16 mouse cellular contexts compared by ENCODE assay signal in the genomic region with DNA sequence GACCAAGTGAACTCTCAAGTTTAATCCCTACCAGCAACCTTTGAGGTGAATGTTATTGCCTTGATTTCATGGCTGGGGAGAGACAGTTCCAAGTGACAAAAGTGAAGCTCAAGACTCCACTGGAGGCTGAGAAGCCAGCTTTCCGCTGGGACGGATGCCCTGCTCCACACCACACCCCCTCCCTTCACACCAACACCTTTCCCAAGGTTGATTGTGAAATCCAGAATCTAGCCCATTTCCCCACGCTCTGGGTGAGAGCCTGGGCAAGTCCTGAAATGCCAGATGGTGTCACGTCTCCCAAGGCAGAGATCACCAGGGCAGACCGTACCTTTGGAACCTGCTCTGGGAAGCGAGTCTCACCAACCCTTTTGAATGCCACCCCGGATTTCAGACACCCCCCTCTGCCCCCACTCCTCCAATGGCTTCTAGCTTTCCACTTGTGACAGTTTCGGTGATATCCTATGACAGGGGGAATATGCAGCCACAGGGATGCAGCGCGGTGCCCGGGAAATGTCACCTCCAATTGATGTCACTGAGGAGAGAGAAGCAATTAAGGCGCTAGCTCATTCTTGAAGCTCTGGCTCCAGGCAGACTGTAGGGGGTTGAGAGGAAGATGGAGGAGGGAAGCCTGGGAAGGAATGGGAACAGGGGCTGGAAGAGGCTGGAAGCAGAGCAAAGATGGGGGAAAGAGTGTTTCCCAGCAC.
DNase-seq lines count a peak whose midpoint lies in the region; ATAC-seq and TF ChIP-seq lines count a peak whose summit lies in the region.
"Had no signal": no experiment of that assay in that cellular context is flagged by ENCODE, and none has a peak within 500 bp of the region (broad histone marks: within the 10 kb centered on the region; RNA-seq: fewer than 3 reads in every experiment).

No protein-coding gene starts in this region.

- no peak for TF ChIP-seq CTCF in midbrain, postnatal 0 days (IDR thresholded peaks at IDR 0.05)
- TF ChIP-seq CTCF in layer of hippocampus, adult 2 months (conservative IDR thresholded peaks at IDR 0.05): no peak

- no peak for ATAC-seq in hindbrain, embryonic 14.5 days (ENCODE audit: low FRiP score)
- no peak for ATAC-seq in hindbrain, embryonic 12.5 days (ENCODE audit: low FRiP score)
- ATAC-seq in midbrain, embryonic 15.5 days (replicated peaks): 0 out of 2 replicates have a peak, but pooled peaks have one; percentile 45
- no peak for ATAC-seq in midbrain, embryonic 13.5 days
- ATAC-seq in midbrain, postnatal 0 days (ENCODE audit: low FRiP score): no peak
- ATAC-seq: lung, postnatal 0 days had no signal

- H3K4me3 ChIP-seq in hindbrain, embryonic 14.5 days (replicated peaks; ENCODE audit: low read length): no peak overlapping the region
- H3K4me3 ChIP-seq in hindbrain, embryonic 12.5 days: no peak overlapping the region
- H3K4me3 ChIP-seq in midbrain, embryonic 15.5 days: no peak overlapping the region
- no peak overlapping the region for H3K4me3 ChIP-seq in midbrain, embryonic 13.5 days (replicated peaks)
- no peak overlapping the region for H3K4me3 ChIP-seq in midbrain, postnatal 0 days (ENCODE audit: low read depth, low read length)
- H3K4me3 ChIP-seq in layer of hippocampus, adult 2 months: no peak overlapping the region
- H3K4me3 ChIP-seq: erythroblast, embryonic 14.5 days; heart, embryonic 10.5 days had no signal

- H3K4me2 ChIP-seq in hindbrain, embryonic 14.5 days (replicated peaks): no peak overlapping the region
- H3K4me2 ChIP-seq in hindbrain, embryonic 12.5 days (replicated peaks): no peak overlapping the region
- H3K4me2 ChIP-seq in midbrain, embryonic 15.5 days: no peak overlapping the region
- H3K4me2 ChIP-seq in midbrain, embryonic 13.5 days (replicated peaks): no peak overlapping the region
- no peak overlapping the region for H3K4me2 ChIP-seq in midbrain, postnatal 0 days (ENCODE audit: low read depth, low read length, poor library complexity, severe bottlenecking)

- DNase-seq in hindbrain, embryonic 14.5 days (ENCODE audit: low spot score): peak; percentile 52
- peak; percentile 76 for DNase-seq in midbrain, postnatal 0 days (ENCODE audit: low spot score)
- no peak for DNase-seq in heart, postnatal 4 days
- no peak for DNase-seq in layer of hippocampus, adult 2 months (ENCODE audit: low spot score in 2 of 2)
- DNase-seq: B cell, adult 2 months; kidney, adult 18-20 months; kidney, postnatal 10 days; liver; right cerebral cortex, postnatal 25 days; thymus, postnatal 36 days had no signal

- no peaks in the 10 kb centered on the region for H3K27me3 ChIP-seq in hindbrain, embryonic 14.5 days (ENCODE audit: control insufficient read depth, insufficient read depth, low read length)
- 0 out of 2 replicates have a peak, but pooled peaks cover 3% of the 10 kb centered on the region for H3K27me3 ChIP-seq in hindbrain, embryonic 12.5 days
- H3K27me3 ChIP-seq in midbrain, embryonic 15.5 days (replicated peaks): no peaks in the 10 kb centered on the region; the same call in 1 of the 2 replicates
- H3K27me3 ChIP-seq in midbrain, embryonic 13.5 days: peaks cover 21% of the 10 kb centered on the region
- H3K27me3 ChIP-seq in midbrain, postnatal 0 days (ENCODE audit: insufficient read depth, low read length): peaks cover 4% of the 10 kb centered on the region; the same call in 1 of the 2 replicates

- H3K27ac ChIP-seq in hindbrain, embryonic 14.5 days: no peak overlapping the region
- no peak overlapping the region for H3K27ac ChIP-seq in hindbrain, embryonic 12.5 days
- H3K27ac ChIP-seq in midbrain, embryonic 15.5 days: no peak overlapping the region
- H3K27ac ChIP-seq in midbrain, embryonic 13.5 days: no peak overlapping the region
- H3K27ac ChIP-seq in midbrain, postnatal 0 days (ENCODE audit: low read depth, low read length): no peak overlapping the region
- H3K27ac ChIP-seq in layer of hippocampus, adult 2 months: no peak overlapping the region
- H3K27ac ChIP-seq: heart, embryonic 10.5 days had no signal

- H3K36me3 ChIP-seq in hindbrain, embryonic 14.5 days (replicated peaks; ENCODE audit: control insufficient read depth, insufficient read depth): no peaks in the 10 kb centered on the region
- no peaks in the 10 kb centered on the region for H3K36me3 ChIP-seq in hindbrain, embryonic 12.5 days
- H3K36me3 ChIP-seq in midbrain, embryonic 15.5 days (replicated peaks): no peaks in the 10 kb centered on the region
- no peaks in the 10 kb centered on the region for H3K36me3 ChIP-seq in midbrain, embryonic 13.5 days
- no peaks in the 10 kb centered on the region for H3K36me3 ChIP-seq in midbrain, postnatal 0 days (ENCODE audit: insufficient read depth, low read length)
- H3K36me3 ChIP-seq: heart, embryonic 10.5 days had no signal

- H3K4me1 ChIP-seq in hindbrain, embryonic 14.5 days (replicated peaks; ENCODE audit: control insufficient read depth, insufficient read depth, low read length): no peaks in the 10 kb centered on the region
- no peaks in the 10 kb centered on the region for H3K4me1 ChIP-seq in hindbrain, embryonic 12.5 days
- peaks cover 7% of the 10 kb centered on the region; the same call in 1 of the 2 replicates for H3K4me1 ChIP-seq in midbrain, embryonic 15.5 days
- peaks cover 7% of the 10 kb centered on the region for H3K4me1 ChIP-seq in midbrain, embryonic 13.5 days (replicated peaks)
- H3K4me1 ChIP-seq in midbrain, postnatal 0 days (ENCODE audit: insufficient read depth, low read length): 0 out of 2 replicates have a peak, but pooled peaks cover 4% of the 10 kb centered on the region
- H3K4me1 ChIP-seq: heart, embryonic 10.5 days had no signal

- WGBS in hindbrain, embryonic 14.5 days: 79% methylated on average over 12 of the region's 12 CpGs
- WGBS in hindbrain, embryonic 12.5 days: 77% methylated on average over 12 of the region's 12 CpGs
- WGBS in midbrain, embryonic 15.5 days: 66% methylated on average over 12 of the region's 12 CpGs
- WGBS in midbrain, embryonic 13.5 days: 79% methylated on average over 12 of the region's 12 CpGs
- 61% methylated on average over 12 of the region's 12 CpGs for WGBS in midbrain, postnatal 0 days

- no peaks in the 10 kb centered on the region for H3K9me3 ChIP-seq in hindbrain, embryonic 14.5 days (ENCODE audit: control insufficient read depth, low read length)
- no peaks in the 10 kb centered on the region for H3K9me3 ChIP-seq in hindbrain, embryonic 12.5 days (replicated peaks)
- no peaks in the 10 kb centered on the region for H3K9me3 ChIP-seq in midbrain, embryonic 15.5 days
- H3K9me3 ChIP-seq in midbrain, embryonic 13.5 days: no peaks in the 10 kb centered on the region
- H3K9me3 ChIP-seq in midbrain, postnatal 0 days (ENCODE audit: low read length): no peaks in the 10 kb centered on the region
- H3K9me3 ChIP-seq: heart, embryonic 10.5 days had no signal

- no peak overlapping the region for H3K9ac ChIP-seq in hindbrain, embryonic 14.5 days
- H3K9ac ChIP-seq in hindbrain, embryonic 12.5 days: no peak overlapping the region
- no peak overlapping the region for H3K9ac ChIP-seq in midbrain, embryonic 15.5 days
- H3K9ac ChIP-seq in midbrain, embryonic 13.5 days (replicated peaks): no peak overlapping the region
- no peak overlapping the region for H3K9ac ChIP-seq in midbrain, postnatal 0 days (replicated peaks; ENCODE audit: low read length, poor library complexity, severe bottlenecking)

Comparison
In these comparisons a context has a peak if more than half of its experiments do, and no peak if none do; other contexts are left out.
1. DNase-seq: peak in hindbrain, embryonic 14.5 days (single experiment) and midbrain, postnatal 0 days (single experiment); none in heart, postnatal 4 days (single experiment) and layer of hippocampus, adult 2 months (0 of 2).